Mouse (Mus musculus): ENCODE data around the gene Prrt1.

The Prrt1 gene

DNA sequence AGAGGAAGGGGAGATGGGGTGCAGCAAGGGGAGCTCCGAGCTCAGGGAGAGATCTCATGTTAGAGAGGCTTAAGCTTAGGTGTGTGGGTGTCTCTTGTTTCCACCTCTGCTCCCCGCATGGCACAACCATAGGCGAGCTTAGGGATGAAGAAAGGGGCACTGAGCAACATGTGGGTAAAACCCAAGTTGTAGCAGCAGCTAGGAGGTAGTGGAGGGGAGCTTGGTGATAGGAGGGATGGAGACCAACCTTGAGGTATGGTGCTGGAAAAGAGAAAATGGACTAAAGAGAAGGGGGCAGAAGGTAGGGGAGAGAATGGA lies 30.5 kb downstream of the Prrt1 start:
- no peak for TF ChIP-seq GATA4 (IDR thresholded peaks at IDR 0.05; ENCODE audit: insufficient replicate concordance, low read length)

DNA sequence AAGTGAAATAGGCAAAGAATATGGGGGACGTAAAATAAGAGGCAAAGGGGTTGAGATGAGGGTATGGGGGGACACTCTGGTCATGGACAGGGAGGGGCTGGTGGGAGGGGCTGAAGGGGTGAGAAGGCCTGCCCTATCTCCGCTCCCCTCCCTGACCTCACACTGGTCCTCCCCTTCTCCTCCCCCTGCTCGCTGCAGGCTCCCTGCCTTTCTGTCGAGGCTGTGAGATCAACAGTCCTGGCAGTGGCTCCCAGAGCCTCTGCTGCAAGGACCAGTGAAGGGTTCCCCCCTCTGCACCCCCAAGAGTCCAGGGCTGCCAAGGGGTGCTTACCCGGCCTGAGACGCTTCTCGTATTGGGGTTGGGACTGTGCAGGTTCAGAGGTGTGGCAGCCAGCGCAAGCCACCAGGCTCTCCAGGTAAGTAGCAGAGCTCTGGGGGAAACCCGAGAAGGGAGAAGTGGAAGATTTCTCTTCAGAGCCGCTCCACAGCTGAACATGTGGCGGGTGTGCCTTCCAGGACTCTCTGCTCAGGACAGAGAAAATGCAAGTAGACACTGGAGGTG lies 31.0 kb downstream of the Prrt1 start:
- TF ChIP-seq GATA4 (IDR thresholded peaks at IDR 0.05; ENCODE audit: insufficient replicate concordance, low read length) = no peak; the same call in 1 of the 2 replicates

DNA sequence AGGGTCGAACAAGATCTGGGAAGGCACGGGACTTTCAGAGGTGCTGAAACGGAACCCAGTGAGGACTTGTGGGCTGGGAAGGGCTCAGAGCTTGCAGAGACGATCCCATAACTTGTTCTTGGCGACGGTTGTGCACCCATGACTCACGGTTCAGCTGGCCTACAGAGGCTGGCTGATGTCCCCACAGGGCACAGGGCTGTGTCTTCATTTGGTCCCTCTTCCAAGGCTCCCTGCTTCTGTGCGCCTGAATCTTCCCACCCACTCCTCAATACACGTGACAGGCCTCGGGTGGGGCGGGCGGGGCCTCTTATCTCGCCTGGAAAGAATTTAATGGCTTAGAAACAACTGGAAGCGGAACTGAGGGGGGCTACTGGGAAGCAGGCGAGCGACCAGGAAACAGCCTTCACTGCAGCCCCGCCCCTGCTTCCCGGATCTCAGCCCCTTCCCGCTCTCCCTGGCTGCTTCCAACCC lies 31.8 kb downstream of the Prrt1 start:
- peak; percentile 75; the same call in 1 of the 2 replicates for TF ChIP-seq GATA4 (IDR thresholded peaks at IDR 0.05; ENCODE audit: insufficient replicate concordance, low read length)

DNA sequence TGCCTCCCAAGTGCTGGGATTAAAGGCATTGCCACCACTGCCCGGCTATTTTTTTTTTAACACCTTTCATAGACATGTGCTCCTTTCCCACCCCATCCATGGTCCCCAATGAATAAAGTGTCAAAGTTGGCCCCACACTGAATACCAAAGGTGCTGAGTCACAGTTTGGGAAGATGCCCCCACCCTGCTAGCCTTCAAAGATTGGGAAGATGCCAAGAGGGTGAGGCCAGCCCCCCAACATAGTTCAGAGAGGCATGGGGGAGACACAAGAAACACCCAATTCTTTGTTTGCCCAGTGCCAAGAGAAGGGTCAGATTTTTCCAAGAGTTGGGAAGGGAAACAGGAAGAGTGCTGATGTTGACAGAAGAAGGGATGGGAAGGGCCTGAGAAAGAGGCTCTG lies 33.1 kb downstream of the Prrt1 start:
- TF ChIP-seq GATA4 (IDR thresholded peaks at IDR 0.05; ENCODE audit: insufficient replicate concordance, low read length) = no peak

DNA sequence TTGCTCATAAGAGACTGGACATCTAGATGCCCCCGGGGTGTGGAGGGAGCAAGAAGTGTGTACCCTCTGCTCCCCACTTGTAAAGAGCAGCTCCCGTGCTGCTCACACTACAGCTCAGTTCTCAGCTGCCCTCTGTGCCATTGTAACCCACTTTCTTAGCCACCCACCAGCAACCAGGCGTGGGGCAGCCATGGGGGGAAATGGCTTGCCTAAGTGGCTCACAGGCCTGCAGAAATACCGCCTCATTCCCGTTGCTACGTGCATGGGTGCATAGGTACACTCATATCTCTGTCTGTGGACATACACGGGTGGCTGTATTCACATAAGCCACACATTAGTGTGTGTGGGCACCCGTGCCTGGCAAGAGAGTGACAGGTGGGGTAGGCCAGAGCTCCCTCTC lies 33.6 kb downstream of the Prrt1 start:
- TF ChIP-seq GATA4 (IDR thresholded peaks at IDR 0.05; ENCODE audit: insufficient replicate concordance, low read length) = no peak

DNA sequence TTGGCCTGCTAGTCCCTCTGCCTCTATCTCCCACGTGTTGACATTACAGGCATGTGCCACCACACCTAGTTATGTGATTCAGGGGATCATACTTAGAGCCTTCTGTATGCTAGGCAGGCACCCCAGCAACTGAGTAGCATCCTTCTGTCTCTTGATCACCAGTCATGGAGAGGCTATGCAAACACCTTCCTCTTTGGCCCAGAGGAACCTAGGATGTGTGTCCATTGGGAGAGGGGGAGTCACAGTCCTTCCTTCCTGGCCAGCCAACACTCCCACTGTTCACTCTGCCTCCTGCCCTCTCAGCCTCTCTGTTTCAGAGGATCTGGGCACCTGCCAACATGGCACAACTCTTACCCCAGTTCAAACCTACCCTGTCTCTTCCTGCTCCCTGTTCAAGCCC lies 34.2 kb downstream of the Prrt1 start:
- TF ChIP-seq GATA4 (IDR thresholded peaks at IDR 0.05; ENCODE audit: insufficient replicate concordance, low read length) = no peak

DNA sequence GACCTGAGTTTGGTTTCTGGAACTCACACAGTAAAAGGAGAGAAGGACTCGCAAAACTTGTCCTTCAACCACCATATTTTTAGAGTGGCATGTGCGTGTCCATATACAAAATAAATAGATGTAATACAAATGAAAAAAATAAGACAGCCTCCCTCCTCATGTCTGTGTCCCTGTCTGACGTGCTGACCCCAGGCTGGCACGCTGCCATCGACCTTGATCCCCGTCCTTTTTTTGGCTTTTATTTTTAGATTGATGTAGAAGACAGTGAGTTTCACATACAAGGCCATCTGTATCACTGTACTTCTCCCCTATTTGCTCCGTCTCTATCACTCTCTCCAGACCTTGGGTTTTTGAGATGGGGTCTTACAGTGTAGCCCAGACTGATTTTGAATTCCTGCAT lies 35.1 kb downstream of the Prrt1 start:
- TF ChIP-seq GATA4 (IDR thresholded peaks at IDR 0.05; ENCODE audit: insufficient replicate concordance, low read length) = no peak

DNA sequence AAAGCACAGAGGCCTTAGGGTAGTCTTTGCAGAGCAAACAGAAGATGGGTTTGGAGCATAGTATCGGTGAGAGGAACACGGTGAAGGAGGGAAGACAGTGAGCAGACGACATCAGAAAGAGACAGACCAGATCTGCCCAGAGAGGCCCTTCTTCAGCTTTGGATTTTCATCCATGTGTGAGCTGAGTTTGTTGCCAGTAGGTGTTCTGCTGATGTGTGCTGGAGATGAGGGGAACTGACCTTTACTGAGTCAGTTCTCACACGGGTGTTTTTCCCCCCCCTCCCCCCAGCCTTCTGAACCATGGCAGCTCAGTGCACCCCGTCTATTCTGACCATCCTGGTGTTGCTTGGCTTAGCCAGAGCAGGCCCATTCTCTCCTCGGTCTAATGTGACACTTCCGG lies 40.9 kb downstream of the Prrt1 start, which contains the start of gene Tnxb:
Tnxb (plus strand) TSS at position 301 of the 400 bp plus-strand sequence.
- TF ChIP-seq GATA4 (IDR thresholded peaks at IDR 0.05; ENCODE audit: insufficient replicate concordance, low read length) = no peak

DNA sequence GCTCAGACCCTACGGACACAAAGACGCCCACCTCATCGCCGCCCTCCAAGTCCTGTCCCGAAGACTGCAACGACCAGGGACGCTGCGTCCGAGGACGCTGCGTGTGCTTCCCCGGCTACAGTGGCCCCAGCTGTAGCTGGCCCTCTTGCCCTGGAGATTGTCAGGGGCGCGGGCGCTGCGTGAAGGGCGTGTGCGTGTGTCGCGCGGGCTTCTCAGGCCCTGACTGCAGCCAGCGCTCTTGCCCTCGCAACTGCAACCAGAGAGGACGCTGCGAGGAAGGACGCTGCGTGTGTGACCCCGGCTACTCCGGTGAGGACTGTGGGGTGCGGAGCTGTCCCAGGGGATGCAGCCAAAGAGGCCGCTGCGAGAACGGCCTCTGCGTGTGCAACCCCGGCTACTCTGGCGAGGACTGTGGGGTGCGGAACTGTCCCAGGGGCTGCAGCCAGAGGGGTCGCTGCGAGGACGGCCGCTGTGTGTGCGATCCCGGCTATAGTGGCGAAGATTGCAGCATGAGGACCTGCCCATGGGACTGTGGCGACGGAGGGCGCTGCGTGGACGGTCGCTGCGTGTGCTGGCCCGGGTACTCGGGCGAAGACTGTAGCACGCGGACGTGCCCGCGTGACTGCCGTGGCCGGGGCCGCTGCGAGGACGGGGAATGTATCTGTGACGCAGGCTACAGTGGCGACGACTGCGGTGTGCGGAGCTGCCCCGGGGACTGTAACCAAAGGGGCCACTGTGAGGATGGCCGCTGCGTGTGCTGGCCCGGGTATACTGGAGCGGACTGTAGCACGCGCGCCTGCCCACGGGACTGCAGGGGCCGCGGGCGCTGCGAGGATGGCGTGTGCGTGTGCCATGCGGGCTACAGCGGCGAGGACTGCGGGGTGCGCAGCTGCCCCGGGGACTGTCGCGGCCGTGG lies 42.1 kb downstream of the Prrt1 start:
- no peak for TF ChIP-seq GATA4 (IDR thresholded peaks at IDR 0.05; ENCODE audit: insufficient replicate concordance, low read length)

DNA sequence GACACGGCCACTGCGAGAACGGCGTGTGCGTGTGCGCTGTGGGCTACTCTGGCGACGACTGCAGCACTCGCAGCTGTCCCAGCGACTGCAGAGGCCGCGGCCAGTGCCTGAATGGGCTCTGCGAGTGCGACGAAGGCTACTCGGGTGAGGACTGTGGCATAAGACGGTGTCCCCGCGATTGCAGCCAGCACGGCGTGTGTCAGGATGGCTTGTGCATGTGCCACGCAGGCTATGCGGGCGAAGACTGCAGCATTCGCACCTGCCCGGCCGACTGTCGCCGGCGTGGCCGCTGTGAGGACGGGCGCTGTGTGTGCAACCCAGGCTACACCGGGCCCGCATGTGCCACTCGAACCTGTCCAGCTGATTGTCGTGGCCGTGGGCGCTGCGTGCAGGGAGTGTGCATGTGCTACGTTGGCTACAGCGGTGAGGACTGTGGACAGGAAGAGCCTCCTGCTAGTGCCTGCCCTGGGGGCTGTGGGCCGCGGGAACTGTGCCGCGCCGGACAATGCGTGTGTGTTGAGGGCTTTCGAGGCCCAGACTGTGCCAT lies 43.0 kb downstream of the Prrt1 start:
- no peak for TF ChIP-seq GATA4 (IDR thresholded peaks at IDR 0.05; ENCODE audit: insufficient replicate concordance, low read length)

DNA sequence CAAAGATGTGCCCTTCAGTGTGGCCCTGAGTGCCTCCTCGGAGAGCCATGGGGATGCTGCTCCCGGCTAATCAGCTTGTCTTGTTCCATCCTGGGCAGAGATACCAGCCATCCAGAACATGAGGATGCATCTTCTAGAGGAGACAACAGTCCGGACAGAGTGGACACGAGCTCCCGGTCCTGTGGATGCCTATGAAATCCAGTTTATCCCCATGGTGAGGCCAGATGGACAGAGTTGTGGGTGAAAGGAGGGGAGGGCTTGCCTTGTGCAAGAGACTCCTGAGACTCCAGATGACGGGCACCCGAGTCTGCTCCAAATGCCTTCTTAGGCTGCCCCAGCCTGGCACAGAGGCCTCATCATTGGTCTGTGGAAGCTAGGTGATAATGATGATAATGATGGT lies 43.8 kb downstream of the Prrt1 start:
- no peak for TF ChIP-seq GATA4 (IDR thresholded peaks at IDR 0.05; ENCODE audit: insufficient replicate concordance, low read length)

DNA sequence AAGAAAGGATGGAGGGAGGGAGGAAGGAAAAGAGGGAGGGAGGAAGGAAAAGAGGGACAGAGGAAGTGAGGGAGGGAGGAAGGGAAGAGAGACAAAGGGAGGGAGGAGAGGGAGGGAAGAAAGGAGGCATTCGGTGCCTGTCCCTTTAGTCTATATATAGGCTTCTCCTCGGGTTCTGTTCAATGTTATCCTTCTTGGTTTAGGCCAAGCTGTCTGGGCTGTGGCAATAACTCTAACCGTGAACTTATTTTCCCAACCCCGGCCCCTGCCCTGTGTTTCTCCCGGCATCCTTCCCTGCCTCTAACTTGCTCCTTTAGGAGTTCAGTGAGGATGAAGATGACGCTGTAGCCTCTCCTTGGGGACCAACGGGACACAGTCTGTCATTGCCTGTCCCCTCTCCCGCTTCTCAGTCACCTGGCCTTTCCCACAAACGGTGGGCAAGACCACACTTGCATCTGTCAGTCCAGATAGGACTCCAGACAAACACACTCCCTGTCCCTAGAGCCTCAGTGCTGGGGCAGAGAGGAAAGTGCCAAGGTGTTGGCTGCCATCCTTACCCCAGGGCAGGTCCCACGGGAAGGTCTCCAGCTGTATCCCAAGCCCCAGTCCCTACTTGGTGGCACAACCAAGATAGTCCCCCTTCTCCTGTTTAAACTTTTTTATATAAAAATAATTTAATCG lies 45.3 kb downstream of the Prrt1 start:
- no peak for TF ChIP-seq GATA4 (IDR thresholded peaks at IDR 0.05; ENCODE audit: insufficient replicate concordance, low read length)

DNA sequence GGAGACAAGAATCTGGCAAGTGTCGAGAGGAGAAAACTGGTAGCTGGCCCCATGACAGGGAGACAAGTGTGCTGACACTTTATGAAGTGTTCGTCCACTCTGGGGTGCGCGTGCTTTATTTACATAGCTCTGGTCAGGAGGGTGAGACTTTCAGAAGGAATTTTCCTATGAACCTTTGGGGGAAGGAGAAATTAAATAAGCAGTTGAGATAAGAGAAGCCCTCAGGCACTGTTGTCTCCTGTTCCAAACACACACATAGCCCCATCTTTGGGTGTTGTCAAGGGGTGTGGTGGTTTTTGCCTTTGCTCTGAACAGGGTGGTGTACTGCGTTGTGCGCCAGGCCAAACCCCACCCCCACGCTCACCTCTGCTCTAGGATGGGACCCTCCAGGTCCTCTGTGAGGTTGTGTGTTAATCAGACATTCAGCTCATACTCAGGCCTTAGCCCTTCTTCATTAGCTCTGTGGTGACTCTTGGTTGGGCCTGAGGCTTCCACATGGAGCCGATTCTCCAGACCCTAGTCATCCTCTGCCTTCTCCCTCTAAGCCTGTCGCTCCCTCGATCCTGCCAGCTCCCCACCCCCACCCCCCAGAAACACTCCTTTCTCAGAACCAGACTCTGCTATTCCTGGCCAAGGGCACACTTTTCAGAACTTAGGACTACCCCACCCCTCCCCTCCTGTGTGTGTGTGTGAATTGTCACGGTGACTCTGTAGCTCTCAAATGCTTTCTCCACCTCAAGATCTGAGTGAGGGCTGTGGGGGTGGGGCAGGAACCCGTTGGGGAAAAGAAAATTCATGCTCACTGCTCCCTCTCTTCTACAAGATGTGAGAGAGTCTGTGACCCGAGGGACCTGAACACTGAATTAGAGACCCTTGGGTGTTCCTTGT lies 46.1 kb downstream of the Prrt1 start:
- no peak for TF ChIP-seq GATA4 (IDR thresholded peaks at IDR 0.05; ENCODE audit: insufficient replicate concordance, low read length)

DNA sequence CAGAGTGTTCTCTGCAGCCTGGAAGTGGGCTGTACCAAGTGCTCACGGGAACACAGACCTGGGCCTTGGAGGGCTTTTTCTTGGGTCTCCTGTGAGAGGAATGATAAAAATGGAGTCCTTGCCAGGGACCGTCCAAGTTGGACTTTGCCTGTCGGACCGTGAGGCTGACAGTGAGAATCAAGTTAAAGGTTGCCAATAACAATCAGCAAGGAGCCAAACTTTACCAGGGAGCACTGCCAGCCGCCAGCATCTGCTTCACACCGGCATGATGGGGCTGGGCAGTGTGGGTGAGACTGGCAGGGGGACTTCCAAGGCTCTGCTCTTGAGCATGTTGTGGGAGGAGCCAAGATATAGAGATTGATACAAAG lies 46.7 kb downstream of the Prrt1 start:
- no peak for TF ChIP-seq GATA4 (IDR thresholded peaks at IDR 0.05; ENCODE audit: insufficient replicate concordance, low read length)

DNA sequence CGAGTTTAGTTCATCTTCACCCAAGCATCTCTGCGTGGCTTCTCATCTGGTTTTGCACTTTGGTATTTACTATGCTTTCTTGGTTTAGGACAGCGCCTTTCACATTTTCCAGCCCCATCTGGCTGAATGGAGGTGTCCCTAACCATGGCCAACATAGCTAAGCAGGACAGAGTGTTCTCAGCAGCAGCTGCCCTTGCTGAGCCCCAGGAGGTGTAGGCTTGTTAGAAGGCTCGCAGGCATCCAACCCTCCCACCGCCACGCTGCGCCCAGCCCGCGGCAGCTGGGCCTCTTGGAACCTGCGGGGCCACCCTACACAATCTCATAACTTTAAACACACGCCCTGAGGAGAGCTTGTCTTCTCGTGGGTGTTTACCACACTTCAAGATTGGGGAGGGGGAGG lies 47.3 kb downstream of the Prrt1 start:
- no peak for TF ChIP-seq GATA4 (IDR thresholded peaks at IDR 0.05; ENCODE audit: insufficient replicate concordance, low read length)
